Mouse (Mus musculus) hematopoietic multipotent progenitor cell, adult 10-12 weeks (in vitro differentiated cells): ENCODE data around the gene Carm1. TPM values are rescaled to one million over a fixed set of nuclear protein-coding genes. Genes with fewer than 3 reads are reported as not detected.

Source experiments
- polyA plus RNA-seq: library from polyadenylated mRNA; stranded (reverse); fragments of >175 nt; gene quantifications from 2 replicates; pipeline ENCODE4 v1.2.3, GENCODE M21; 2012; ENCODE audit warnings: low replicate concordance

Carm1 gene
- polyA plus RNA-seq, result 88.3 and 96.9 TPM in 2 replicates

DNA sequence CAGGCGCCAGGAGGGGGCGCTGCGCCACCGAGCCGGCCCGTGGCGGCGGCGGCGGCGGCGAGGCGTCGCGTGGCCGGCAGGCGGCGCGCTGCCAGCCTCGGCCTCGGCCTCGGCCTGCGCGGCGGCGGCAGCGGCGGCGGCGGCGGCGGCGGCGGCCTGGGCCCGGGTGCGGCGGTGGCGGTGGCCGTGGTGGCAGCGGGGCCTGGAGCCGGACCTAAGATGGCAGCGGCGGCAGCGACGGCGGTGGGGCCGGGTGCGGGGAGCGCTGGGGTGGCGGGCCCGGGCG is at the start of gene Carm1:
TSS of gene Carm1 (plus strand) at position 106 of the 286 bp plus-strand sequence.

GRCm38 (mm10) chr9:21509772-21510688 is 36.7 kb upstream of the Carm1 start, which contains the start of gene Tmed1:
Gene Tmed1 (minus strand): TSS chr9:21510252.

GRCm38 (mm10) chr9:21525937-21526633 is 20.6 kb upstream of the Carm1 start, which contains the start of gene AB124611:
Gene AB124611 (plus strand): TSS chr9:21526176.

GRCm38 (mm10) chr9:21592703-21593121 is 46.0 kb downstream of the Carm1 start, which contains the start of the genes Timm29 and Yipf2:
Gene Timm29 (plus strand): TSS chr9:21592722.
Gene Yipf2 (minus strand): TSS chr9:21592828.

GRCm38 (mm10) chr9:21615617-21616231 is 69.0 kb downstream of the Carm1 start, which contains the start of gene Smarca4:
Gene Smarca4 (plus strand): TSS chr9:21616169.

Other genes with a start within 250 kb of the Carm1 start
- gene Ap1m2, start 234.6 kb upstream of the Carm1 start, polyA plus RNA-seq, result 0.49 and 2.3 TPM in 2 replicates
- gene Slc44a2, start 226.2 kb upstream of the Carm1 start, polyA plus RNA-seq, result 192 and 204 TPM in 2 replicates
- 61.2 and 70.8 TPM in 2 replicates for gene Ilf3, start 179.0 kb upstream of the Carm1 start, polyA plus RNA-seq
- 38.9 and 44.8 TPM in 2 replicates for gene Qtrt1, start 135.1 kb upstream of the Carm1 start, polyA plus RNA-seq
- gene Dnm2, start 122.0 kb upstream of the Carm1 start, polyA plus RNA-seq, result 702 and 1,736 TPM in 2 replicates
- 5.3 and 6.6 TPM in 2 replicates for gene Tmed1, start 36.6 kb upstream of the Carm1 start, polyA plus RNA-seq
- gene AB124611, start 20.7 kb upstream of the Carm1 start, polyA plus RNA-seq, result 222 and 323 TPM in 2 replicates
- 10.9 and 12.0 TPM in 2 replicates for gene Timm29, start 45.8 kb downstream of the Carm1 start, polyA plus RNA-seq
- 9.9 and 14.6 TPM in 2 replicates for gene Yipf2, start 45.9 kb downstream of the Carm1 start, polyA plus RNA-seq
- 142 and 259 TPM in 2 replicates for gene Smarca4, start 69.3 kb downstream of the Carm1 start, polyA plus RNA-seq
- 7.4 and 12.5 TPM in 2 replicates for gene Ldlr, start 176.6 kb downstream of the Carm1 start, polyA plus RNA-seq
- gene Spc24, start 213.4 kb downstream of the Carm1 start, polyA plus RNA-seq, result 12.5 and 16.7 TPM in 2 replicates